Mouse (Mus musculus) CH12.LX (cell line): ENCODE measurements around the gene Iqcc. TPM values are rescaled to one million over a fixed set of nuclear protein-coding genes. Genes with fewer than 3 reads are reported as not detected.

Source experiments
- DNase-seq: peaks from one replicate; pipeline ENCODE4 v3.0.0-alpha.2; 2013; ENCODE audit errors: extremely low read depth
- H3K27ac ChIP-seq: 2 replicates; pipeline ENCODE4 v1.5.1; 2012; ENCODE audit warnings: low read depth, mild to moderate bottlenecking, control low read depth, moderate library complexity; ENCODE audit not compliant: insufficient read depth
- H3K27me3 ChIP-seq: replicated peaks from 2 replicates; pipeline ENCODE3; 2012; ENCODE audit warnings: inconsistent platforms
- H3K36me3 ChIP-seq, 2 experiments: replicated peaks in 1 of 2; 2 replicates each; pipeline versions ENCODE3 to v1.6.1; 2012; ENCODE audit warnings: inconsistent platforms in 1 of 2, low read length in 1 of 2, mild to moderate bottlenecking in 1 of 2, mixed read lengths in 1 of 2, moderate library complexity in 1 of 2; ENCODE audit not compliant: control insufficient read depth in 1 of 2, insufficient read depth in 1 of 2
- H3K4me1 ChIP-seq, 2 experiments: 2 replicates each; pipeline ENCODE4 v1.6.1; 2012; ENCODE audit warnings: inconsistent platforms in 1 of 2, moderate library complexity in 1 of 2; ENCODE audit not compliant: insufficient read depth in 2 of 2, control insufficient read depth in 1 of 2
- H3K4me2 ChIP-seq: 2 replicates; pipeline ENCODE4 v1.6.1; 2012; ENCODE audit warnings: low read depth, mild to moderate bottlenecking, control low read depth; ENCODE audit not compliant: poor library complexity, insufficient read depth, severe bottlenecking
- H3K4me3 ChIP-seq, 3 experiments: fragments of 150-350 bp in 1 of 3; sonication (generic) in 1 of 3; replicated peaks in 1 of 3; 2 replicates each; pipeline versions ENCODE3 to v1.5.1; 2011 to 2012; ENCODE audit warnings: low read depth in 2 of 3, low read length in 2 of 3, mild to moderate bottlenecking in 2 of 3, moderate library complexity in 2 of 3, control low read depth in 1 of 3, improper control_type of control experiment in 1 of 3, inconsistent platforms in 1 of 3, mixed read lengths in 1 of 3; ENCODE audit not compliant: poor library complexity in 1 of 3
- H3K79me2 ChIP-seq: replicated peaks from 2 replicates; pipeline ENCODE4 v1.6.1; 2012; ENCODE audit warnings: mild to moderate bottlenecking, moderate library complexity; ENCODE audit not compliant: control insufficient read depth, poor library complexity, insufficient read depth, severe bottlenecking; ENCODE audit errors: extremely low read depth
- H3K9ac ChIP-seq: 2 replicates; pipeline ENCODE4 v1.6.1; 2012; ENCODE audit warnings: low read depth, mild to moderate bottlenecking, control low read depth, moderate library complexity; ENCODE audit not compliant: insufficient read depth
- H3K9me3 ChIP-seq: replicated peaks from 2 replicates; pipeline ENCODE3; 2012; ENCODE audit warnings: low read length, inconsistent platforms, mixed read lengths
- BHLHE40 ChIP-seq: IDR thresholded peaks from 2 replicates; pipeline ENCODE4 v1.6.1; 2011; ENCODE audit warnings: mild to moderate bottlenecking, low read depth, low read length, improper control_type of control experiment
- E2F4 ChIP-seq: IDR thresholded peaks from 2 replicates; pipeline ENCODE4 v1.6.1; 2011; ENCODE audit warnings: low read depth, low read length, improper control_type of control experiment; ENCODE audit not compliant: insufficient replicate concordance
- ELF1 ChIP-seq: IDR thresholded peaks from 2 replicates; pipeline ENCODE4 v1.6.1; 2014; ENCODE audit warnings: low read depth, mild to moderate bottlenecking, inconsistent platforms, low read length, improper control_type of control experiment
- EP300 ChIP-seq: IDR thresholded peaks from 2 replicates; pipeline ENCODE4 v1.6.1; 2011; ENCODE audit warnings: low read length, improper control_type of control experiment
- ETS1 ChIP-seq: conservative IDR thresholded peaks from 2 replicates; pipeline ENCODE4 v1.6.1; 2012; ENCODE audit warnings: low read depth, mild to moderate bottlenecking, inconsistent platforms, low read length, improper control_type of control experiment, moderate library complexity
- GABPA ChIP-seq: IDR thresholded peaks from 2 replicates; pipeline ENCODE4 v1.6.1; 2012; ENCODE audit warnings: low read depth, low read length, improper control_type of control experiment, inconsistent platforms; ENCODE audit not compliant: insufficient replicate concordance
- HCFC1 ChIP-seq: IDR thresholded peaks from 2 replicates; pipeline ENCODE4 v1.6.1; 2012; ENCODE audit warnings: low read depth, mild to moderate bottlenecking, inconsistent platforms, low read length, improper control_type of control experiment
- JUN ChIP-seq: IDR thresholded peaks from 2 replicates; pipeline ENCODE4 v1.6.1; 2011; ENCODE audit warnings: low read depth, mild to moderate bottlenecking, low read length, improper control_type of control experiment, moderate library complexity; ENCODE audit not compliant: insufficient read depth
- JUND ChIP-seq: conservative IDR thresholded peaks from 2 replicates; pipeline ENCODE4 v1.6.1; 2011; ENCODE audit warnings: low read depth, low read length, improper control_type of control experiment
- MAFK ChIP-seq: IDR thresholded peaks from 2 replicates; pipeline ENCODE4 v1.6.1; 2011; ENCODE audit warnings: low read length, improper control_type of control experiment; ENCODE audit not compliant: insufficient replicate concordance
- MAX ChIP-seq: IDR thresholded peaks from 2 replicates; pipeline ENCODE4 v1.6.1; 2011; ENCODE audit warnings: low read length, improper control_type of control experiment
- MXI1 ChIP-seq: IDR thresholded peaks from 2 replicates; pipeline ENCODE4 v1.6.1; 2011; ENCODE audit warnings: mild to moderate bottlenecking, low read depth, low read length, improper control_type of control experiment
- MYC ChIP-seq: IDR thresholded peaks from 2 replicates; pipeline ENCODE4 v1.6.1; 2011; ENCODE audit warnings: low read depth, mild to moderate bottlenecking, improper control_type of control experiment, low read length
- PAX5 ChIP-seq: IDR thresholded peaks from 2 replicates; pipeline ENCODE4 v1.6.1; 2012; ENCODE audit warnings: low read length, inconsistent platforms, mixed read lengths
- POLR2A ChIP-seq: IDR thresholded peaks from 2 replicates; pipeline ENCODE4 v1.6.1; 2011; ENCODE audit warnings: low read depth, mild to moderate bottlenecking, improper control_type of control experiment, low read length
- POLR2AphosphoS2 ChIP-seq: IDR thresholded peaks from 2 replicates; pipeline ENCODE4 v1.6.1; 2011; ENCODE audit warnings: low read depth, low read length, improper control_type of control experiment
- RAD21 ChIP-seq: IDR thresholded peaks from 2 replicates; pipeline ENCODE4 v1.6.1; 2011; ENCODE audit warnings: low read depth, mild to moderate bottlenecking, low read length, improper control_type of control experiment, moderate library complexity
- SIN3A ChIP-seq: IDR thresholded peaks from 2 replicates; pipeline ENCODE4 v1.6.1; 2012; ENCODE audit warnings: low read length, improper control_type of control experiment, inconsistent platforms
- SMC3 ChIP-seq: IDR thresholded peaks from 2 replicates; pipeline ENCODE4 v1.6.1; 2011; ENCODE audit warnings: low read depth, low read length, improper control_type of control experiment
- TBP ChIP-seq: conservative IDR thresholded peaks from 2 replicates; pipeline ENCODE4 v1.6.1; 2011; ENCODE audit warnings: low read depth, low read length, improper control_type of control experiment
- USF1 ChIP-seq: IDR thresholded peaks from 2 replicates; pipeline ENCODE4 v1.6.1; 2014; ENCODE audit warnings: low read depth, mild to moderate bottlenecking, inconsistent platforms, low read length, improper control_type of control experiment
- USF2 ChIP-seq: conservative IDR thresholded peaks from 2 replicates; pipeline ENCODE4 v1.6.1; 2011; ENCODE audit warnings: low read depth, low read length, improper control_type of control experiment
- ZC3H11A ChIP-seq: IDR thresholded peaks from 2 replicates; pipeline ENCODE4 v1.6.1; 2012; ENCODE audit warnings: low read depth, mild to moderate bottlenecking, inconsistent platforms, low read length, improper control_type of control experiment
- ZKSCAN1 ChIP-seq: IDR thresholded peaks from 2 replicates; pipeline ENCODE4 v1.6.1; 2012; ENCODE audit warnings: low read depth, inconsistent platforms, low read length, improper control_type of control experiment, borderline replicate concordance
- ZMIZ1 ChIP-seq: IDR thresholded peaks from 2 replicates; pipeline ENCODE4 v1.6.1; 2012; ENCODE audit warnings: low read depth, mild to moderate bottlenecking, inconsistent platforms, low read length, improper control_type of control experiment
- ZNF384 ChIP-seq: IDR thresholded peaks from 2 replicates; pipeline ENCODE4 v1.6.1; 2012; ENCODE audit warnings: low read depth, low read length, improper control_type of control experiment, inconsistent platforms
- dilution Hi-C: fragments of 300-500 bp; cut with MboI; formaldehyde crosslinking; loops from 2 replicates; pipeline ENCODE4 v1.14.3; 2020; ENCODE audit warnings: low sequenced_read_pairs; ENCODE audit not compliant: extremely low pct_unique_long_range_greater_than_20kb, extremely low pct_ligation_motif_present
- in situ Hi-C: fragments of 300-500 bp; cut with MboI; formaldehyde crosslinking; loops from 3 replicates; pipeline ENCODE4 v1.14.3; 2019; ENCODE audit warnings: low sequenced_read_pairs, low pct_ligation_motif_present, low pct_unique_long_range_greater_than_20kb, mixed read lengths
- polyA plus RNA-seq: library from polyadenylated mRNA; unstranded; fragments of >175 nt; gene quantifications from 2 replicates; pipeline ENCODE4 v1.2.1, GENCODE M21; 2012; ENCODE audit warnings: low read depth; ENCODE audit not compliant: insufficient read length
- total RNA-seq, 2 experiments: library from RNA; depleted of rRNA; stranded (reverse); fragments of 300-350 nt in 1 of 2; fragments of >200 nt in 1 of 2; gene quantifications; 2 replicates each; pipeline ENCODE4 v1.2.3; 2012 to 2014

Iqcc gene
- total and polyA plus RNA-seq, 3 experiments: 13.5 to 27.0 (median 18.4) TPM

- no peak for TF ChIP-seq USF1
- no peak for TF ChIP-seq BHLHE40
- peak; percentile 79 for TF ChIP-seq TBP
- TF ChIP-seq GABPA: no peak; the same call in 1 of the 2 replicates
- TF ChIP-seq ETS1: no peak
- TF ChIP-seq JUN: no peak
- no peak for TF ChIP-seq EP300
- peak; percentile 90 for TF ChIP-seq HCFC1
- no peak for TF ChIP-seq USF2
- TF ChIP-seq ZC3H11A: no peak
- TF ChIP-seq PAX5: no peak
- TF ChIP-seq ZKSCAN1: no peak
- TF ChIP-seq POLR2A: peak; percentile 89
- peak; percentile 96 for TF ChIP-seq SIN3A
- TF ChIP-seq ZNF384: no peak
- TF ChIP-seq POLR2AphosphoS2: peak; percentile 33; the same call in 1 of the 2 replicates
- TF ChIP-seq MAFK: no peak
- TF ChIP-seq E2F4: no peak
These were observed 18.4 kb downstream of the Iqcc start, which contains the start of the genes Eif3i and Tmem234 (continued) for GRCm38 (mm10) chr4:129600233-129601158.

GRCm38 (mm10) chr4:129588865-129589264 is 30.0 kb downstream of the Iqcc start:
- H3K79me2 ChIP-seq: peaks cover 8% of the 10 kb centered on the region
- TF ChIP-seq POLR2A (no peak), BHLHE40 (no peak), ZMIZ1 (no peak), GABPA (no peak), EP300 (no peak), HCFC1 (no peak), MYC (no peak), JUND (no peak), RAD21 (no peak), SIN3A (no peak), JUN (no peak), SMC3 (no peak), ELF1 (no peak), POLR2AphosphoS2 (no peak), MXI1 (no peak), MAX (no peak), PAX5 (no peak)
- H3K36me3 ChIP-seq: peaks cover 34 to 63% of the 10 kb centered on the region in 2 experiments
- no peak overlapping the region for H3K4me3 ChIP-seq
- dilution Hi-C loops (no loop called here), in situ Hi-C loops (no loop called here)
- H3K9me3 ChIP-seq: no peaks in the 10 kb centered on the region
- DNase-seq: no peak
- no peaks in the 10 kb centered on the region for H3K27me3 ChIP-seq
- no peak overlapping the region for H3K4me2 ChIP-seq
- H3K27ac ChIP-seq: no peak overlapping the region
- H3K4me1 ChIP-seq: peaks cover 4 to 30% of the 10 kb centered on the region in 2 experiments; a peak in 2 of 4 replicates
- no peak overlapping the region for H3K9ac ChIP-seq
